Mouse (Mus musculus): ENCODE measurements around the gene Prss50.

The Prss50 gene

DNA sequence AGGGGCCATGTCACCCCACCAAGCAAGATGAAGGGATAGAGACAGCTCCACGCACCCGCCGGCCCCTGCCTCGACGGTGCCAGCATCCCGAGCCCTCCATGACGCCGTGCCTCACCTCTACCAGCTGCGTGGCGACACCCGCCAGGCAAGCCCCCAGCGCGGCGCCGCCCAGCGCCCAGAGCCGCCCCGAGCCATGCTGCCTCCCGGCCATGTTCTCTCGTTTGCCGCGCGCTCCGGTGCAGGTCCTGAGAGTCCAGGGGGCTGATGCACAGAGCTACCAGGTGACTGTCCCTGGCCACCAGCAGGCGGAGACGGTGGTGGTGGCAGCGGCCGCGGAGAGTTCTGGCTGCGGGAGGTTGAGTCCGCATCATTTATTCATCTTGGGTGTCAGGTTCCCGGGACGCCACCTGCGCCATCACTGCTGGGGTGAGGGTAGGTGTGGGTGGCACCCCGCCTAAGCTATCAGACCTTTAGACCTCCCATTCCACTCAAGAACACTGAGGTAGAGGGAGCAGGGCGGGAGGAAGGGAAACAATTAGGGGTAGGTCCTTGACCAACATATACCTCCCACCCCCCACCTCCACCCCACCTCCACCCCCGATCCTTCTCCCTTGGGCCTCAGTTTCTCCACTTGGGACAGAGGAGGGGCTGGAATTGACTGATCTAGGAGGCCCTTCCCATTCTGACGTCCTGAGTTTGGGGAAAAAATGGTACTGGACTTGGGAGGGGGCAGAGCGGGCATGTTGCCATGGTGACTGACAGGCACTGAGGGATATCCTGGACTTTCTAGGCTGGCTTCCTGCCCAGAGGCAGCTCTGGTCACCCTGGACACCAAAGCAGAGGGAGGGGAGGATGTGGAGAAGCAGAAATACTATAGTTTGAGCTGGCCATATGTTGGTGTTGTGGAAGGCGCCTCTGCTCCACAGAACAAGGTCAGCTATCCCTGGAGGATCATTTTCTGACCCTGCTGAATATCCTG is 16.2 kb downstream of the Prss50 start:
- peak; percentile 61 to 75 for DNase-seq (ENCODE audit: inconsistent age in 2 of 2, low spot score in 1 of 2)

DNA sequence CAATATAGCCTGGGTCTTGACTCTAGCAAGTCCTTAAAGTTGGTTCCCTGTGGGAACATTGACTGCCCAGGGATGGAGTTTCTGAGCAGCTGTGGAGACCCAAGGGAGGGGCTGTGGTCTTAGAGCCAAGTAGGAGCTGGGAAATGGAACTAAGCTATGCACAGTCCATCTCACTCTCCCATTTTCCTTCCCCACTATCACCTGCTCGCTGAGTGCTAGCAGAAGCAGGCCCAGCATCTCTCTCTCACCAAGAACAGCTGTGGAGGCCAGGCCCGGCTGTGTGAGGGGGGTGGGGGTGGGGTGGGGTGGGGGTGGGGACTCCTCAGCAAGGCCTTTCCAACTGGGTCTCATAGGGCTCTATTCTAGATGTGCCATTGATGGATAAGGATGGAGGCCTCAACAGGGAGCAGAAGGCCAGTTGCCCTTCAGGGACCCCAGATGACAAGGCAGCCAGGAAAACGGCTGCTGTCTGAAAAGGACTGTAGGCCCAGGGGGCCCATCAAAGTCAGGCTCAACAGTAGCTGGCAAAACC is 17.0 kb downstream of the Prss50 start:
- DNase-seq (ENCODE audit: inconsistent age in 2 of 2, low spot score in 1 of 2), result no peak

GRCm38 (mm10) chr9:110875288-110875695 is 17.5 kb downstream of the Prss50 start:
- DNase-seq (ENCODE audit: inconsistent age in 2 of 2, low spot score in 1 of 2), result peak in 1 of 2 experiments; percentile 28

DNA sequence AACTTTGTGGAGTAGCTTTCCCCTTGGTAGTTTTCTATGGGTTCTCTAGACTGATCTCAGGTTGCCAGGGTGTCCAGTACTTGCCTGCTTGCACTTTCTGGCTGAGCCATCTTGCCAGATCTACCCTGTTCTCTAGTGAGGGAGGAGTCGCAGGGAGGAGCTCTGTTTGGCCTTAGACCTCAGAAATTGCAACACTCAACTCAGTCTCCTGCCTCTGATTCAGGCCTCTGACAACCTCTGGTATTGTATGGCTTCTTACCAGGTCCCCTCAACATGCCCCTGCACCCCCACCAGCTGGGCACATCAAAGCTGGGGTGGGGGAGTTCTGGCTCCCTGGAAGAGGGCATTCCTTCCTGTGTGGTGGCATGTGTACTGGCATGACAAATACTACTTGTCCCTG is 19.6 kb downstream of the Prss50 start:
- DNase-seq (ENCODE audit: inconsistent age in 2 of 2, low spot score in 1 of 2), result peak in 1 of 2 experiments; percentile 70

DNA sequence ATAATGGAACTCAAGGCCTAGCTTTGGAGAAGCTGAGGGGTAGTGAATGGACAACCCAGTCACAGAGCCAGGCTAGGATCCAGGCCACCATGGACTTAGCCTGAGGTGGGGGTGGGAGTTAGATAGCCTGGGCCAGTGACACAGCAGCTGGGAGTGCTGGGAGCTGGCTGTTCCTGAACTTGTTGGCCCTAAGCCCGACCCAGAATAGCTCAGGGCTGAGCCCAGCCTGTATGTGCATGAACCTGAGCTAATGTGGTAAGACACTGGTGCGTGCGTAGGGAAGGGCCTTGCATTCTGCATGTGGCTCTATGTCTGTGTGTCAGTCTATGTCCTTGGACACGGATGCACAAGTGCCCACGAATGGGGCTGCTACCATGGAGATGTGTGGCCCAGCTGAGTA is 20.1 kb downstream of the Prss50 start:
- DNase-seq (ENCODE audit: inconsistent age in 2 of 2, low spot score in 1 of 2), result peak; percentile 80 to 83

GRCm38 (mm10) chr9:110879191-110879920 is 21.6 kb downstream of the Prss50 start, which contains the start of gene Als2cl:
Gene Als2cl, plus strand, starts transcription at chr9:110879870.
- DNase-seq (ENCODE audit: inconsistent age in 2 of 2, low spot score in 1 of 2), result peak; percentile 79 to 85

- DNase-seq (ENCODE audit: inconsistent age in 2 of 2, low spot score in 1 of 2), result peak; percentile 91 to 93
Measured at GRCm38 (mm10) chr9:110879998-110880561, 22.3 kb downstream of the Prss50 start, which contains the start of gene Tmie. Gene Tmie, minus strand, starts transcription at chr9:110880113.

DNA sequence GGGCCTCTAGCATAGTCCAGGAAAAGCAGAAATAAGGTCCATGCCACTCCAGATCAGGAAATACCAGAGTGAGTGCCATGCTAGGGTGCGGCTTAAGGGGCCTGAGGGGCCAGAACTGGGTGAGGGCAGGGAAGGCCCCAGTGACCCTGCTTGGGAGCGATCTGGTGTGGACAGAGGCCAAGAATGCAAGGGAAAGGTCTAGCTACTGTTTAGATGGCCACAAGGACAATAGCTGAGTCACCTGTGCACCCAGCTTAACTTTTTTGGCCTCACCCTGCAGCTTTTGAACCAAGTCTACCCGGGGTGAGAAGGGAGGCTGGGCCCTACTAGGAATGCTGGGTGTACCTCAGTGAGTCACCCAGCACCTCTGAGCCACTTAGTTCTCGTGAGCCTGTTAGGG is 23.0 kb downstream of the Prss50 start:
- peak; percentile 65 to 83 for DNase-seq (ENCODE audit: inconsistent age in 2 of 2, low spot score in 1 of 2)

DNA sequence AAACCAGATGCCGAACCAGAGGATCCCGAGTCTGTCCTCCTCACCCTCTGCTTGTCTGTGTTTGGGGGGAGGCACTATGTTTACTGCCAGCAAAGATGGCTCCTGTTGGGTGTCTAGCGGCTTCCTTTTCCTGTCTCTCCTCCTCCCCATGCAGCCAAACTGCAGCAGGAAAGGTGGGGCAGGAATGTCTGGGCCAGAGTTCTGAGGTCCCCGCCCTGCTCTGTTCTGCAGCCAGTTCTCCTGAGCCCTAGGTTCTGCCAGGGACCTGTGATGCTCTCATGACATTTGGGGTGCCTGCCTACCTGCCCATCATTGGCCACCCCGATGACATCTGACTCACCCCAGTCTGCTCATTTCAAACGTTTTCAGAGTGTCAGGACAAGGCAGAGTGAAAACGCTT is 24.2 kb downstream of the Prss50 start:
- DNase-seq (ENCODE audit: inconsistent age in 2 of 2, low spot score in 1 of 2), result peak; percentile 47 to 56

DNA sequence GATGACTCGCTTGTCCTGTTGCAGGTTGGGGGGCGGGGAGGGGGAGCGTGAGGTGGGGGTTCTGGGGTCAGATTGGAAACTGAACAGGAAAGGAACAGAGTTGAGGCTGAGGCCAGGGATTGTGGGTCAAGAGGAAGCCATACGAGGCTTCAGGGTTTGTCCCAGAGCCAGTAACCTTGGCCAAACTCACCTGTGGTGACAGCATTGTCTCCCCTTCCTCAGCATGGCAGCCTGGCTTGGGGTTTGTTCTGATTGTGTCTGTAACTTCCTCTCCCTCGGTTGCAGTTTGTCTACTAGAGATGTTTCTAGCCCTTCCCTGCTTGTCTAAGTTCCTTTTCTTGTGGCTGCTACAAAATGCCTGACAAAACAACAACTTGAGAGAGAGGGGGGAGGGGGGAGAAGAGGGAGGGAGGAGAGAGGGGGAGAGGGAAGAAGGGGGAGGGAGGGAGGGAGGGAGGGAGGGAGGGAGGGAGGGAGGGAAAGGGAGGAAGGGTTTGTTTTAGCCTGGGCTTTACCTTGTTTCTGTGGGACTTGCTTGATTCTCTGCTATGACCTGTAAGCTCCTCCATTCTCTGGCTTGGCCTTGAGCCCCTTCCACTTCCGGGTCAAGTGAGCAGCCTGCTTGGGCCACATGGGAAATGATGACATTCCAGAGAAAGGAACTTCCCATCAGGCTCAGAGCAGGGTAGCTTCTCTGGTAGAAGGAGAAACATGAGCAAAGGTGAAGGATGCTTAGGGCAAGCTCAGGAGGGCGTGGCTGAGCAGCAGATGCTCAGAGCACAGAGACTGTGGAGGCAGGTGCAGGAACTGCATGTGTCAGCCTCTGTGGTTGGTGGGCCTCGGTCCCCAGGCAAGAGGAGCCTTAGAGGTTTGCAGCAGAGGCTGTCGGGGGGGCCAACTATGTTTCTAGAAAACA is 29.9 kb downstream of the Prss50 start:
- DNase-seq (ENCODE audit: inconsistent age in 2 of 2, low spot score in 1 of 2), result no peak

DNA sequence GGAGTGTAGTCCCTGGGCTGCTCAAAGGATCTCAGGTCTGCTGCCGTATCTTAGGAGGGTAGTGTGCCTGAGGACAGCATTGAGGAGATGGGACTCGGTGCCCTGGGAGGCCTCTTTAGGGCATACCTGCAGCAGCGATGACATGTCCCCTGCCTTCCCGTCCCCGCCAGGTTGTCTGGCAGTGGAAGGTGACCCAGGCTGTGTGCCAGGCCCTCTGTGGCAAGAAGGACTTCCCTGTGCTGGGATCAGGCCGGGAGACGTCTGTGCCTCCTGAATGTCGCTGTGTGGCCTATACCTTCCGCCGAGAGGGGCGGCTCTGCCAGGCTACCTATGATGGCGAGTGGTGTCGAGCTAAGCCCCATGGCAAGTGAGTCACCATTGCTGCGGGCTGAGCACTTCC is 31.2 kb downstream of the Prss50 start:
- no peak for DNase-seq (ENCODE audit: inconsistent age in 2 of 2, low spot score in 1 of 2)

- DNase-seq (ENCODE audit: inconsistent age in 2 of 2, low spot score in 1 of 2), result no peak
Measured at GRCm38 (mm10) chr9:110890026-110890783, 32.4 kb downstream of the Prss50 start.

DNA sequence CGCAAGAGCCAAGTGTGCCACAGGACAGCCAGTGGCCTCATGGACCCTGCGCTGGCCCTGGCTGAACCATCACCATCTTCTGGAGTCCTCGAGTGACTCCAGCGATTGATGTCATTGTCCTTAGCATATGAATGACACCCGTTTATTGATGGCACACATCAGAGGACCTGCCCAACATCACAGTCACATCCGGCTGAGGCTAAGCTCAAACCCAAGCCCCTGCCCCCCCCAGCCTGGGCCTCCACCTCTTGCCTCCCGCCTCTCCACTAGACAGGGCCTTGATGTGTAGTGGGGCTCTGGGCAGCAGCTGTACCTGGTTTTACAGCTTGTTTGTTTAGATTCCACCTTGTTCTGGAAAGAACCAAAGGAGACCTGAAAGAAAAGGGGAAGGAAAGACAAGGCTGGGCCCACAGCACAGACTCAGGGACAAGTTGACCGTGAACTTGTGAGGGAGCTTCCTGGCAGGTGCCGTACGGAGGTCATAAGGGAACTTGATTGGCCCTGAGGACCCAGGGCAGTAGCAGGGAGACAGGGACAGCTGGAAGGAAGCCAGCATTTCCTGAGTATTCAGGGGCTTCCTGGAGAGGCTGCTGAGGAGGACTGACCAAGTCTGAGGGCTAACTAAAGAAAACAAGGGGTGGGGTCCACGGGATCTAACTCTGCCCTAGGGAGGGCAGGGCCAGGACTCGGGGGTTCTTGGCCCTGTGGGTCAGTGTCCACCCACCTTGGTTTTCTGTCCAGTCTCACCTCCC is 33.5 kb downstream of the Prss50 start:
- DNase-seq (ENCODE audit: inconsistent age in 2 of 2, low spot score in 1 of 2), result peak in 1 of 2 experiments; percentile 52

GRCm38 (mm10) chr9:110892552-110892951 is 34.8 kb downstream of the Prss50 start:
- DNase-seq (ENCODE audit: inconsistent age in 2 of 2, low spot score in 1 of 2), result no peak

GRCm38 (mm10) chr9:110893429-110893828 is 35.7 kb downstream of the Prss50 start:
- no peak for DNase-seq (ENCODE audit: inconsistent age in 2 of 2, low spot score in 1 of 2)

DNA sequence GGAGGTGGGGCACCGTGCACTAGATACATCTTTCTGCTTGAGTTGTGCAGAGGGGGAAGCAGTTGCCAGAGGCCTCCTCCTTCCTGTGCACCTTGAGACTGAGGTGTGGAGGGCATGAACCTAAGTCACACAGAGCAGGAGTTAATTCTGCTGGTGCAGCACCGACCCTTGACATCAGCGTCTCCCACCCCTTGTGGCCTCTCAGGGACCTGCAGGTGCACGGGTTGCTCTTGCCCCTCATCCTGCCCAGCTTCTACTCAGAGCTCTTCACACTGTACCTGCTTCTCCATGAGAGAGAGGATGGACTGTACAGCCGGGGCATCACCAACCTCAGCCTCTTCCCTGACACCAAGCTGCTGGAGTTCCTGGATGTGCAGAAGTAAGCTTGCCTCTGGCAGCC is 37.7 kb downstream of the Prss50 start:
- DNase-seq (ENCODE audit: inconsistent age in 2 of 2, low spot score in 1 of 2), result no peak

- DNase-seq (ENCODE audit: inconsistent age in 2 of 2, low spot score in 1 of 2), result no peak
Measured at GRCm38 (mm10) chr9:110895994-110896393, 38.2 kb downstream of the Prss50 start.

DNA sequence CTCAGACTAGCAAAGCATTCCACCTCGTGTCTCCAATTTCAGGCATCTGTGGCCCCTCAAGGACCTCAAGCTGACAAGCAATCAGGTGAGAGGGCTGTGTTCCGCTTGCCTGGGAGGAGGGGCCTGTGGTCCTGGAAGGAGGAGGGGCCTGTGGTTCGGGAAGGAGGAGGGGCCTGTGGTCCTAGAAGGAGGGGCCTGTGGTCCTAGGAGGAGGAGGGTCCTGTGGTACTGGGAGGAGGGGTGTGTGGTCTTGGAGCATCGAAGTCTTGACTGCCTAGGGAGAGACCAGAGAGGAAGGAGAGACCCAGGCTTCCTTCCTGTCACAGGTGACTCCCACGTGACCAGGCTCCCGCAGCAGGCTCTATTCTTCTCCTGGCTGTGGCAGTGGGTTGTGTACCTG is 38.8 kb downstream of the Prss50 start:
- no peak for DNase-seq (ENCODE audit: inconsistent age in 2 of 2, low spot score in 1 of 2)
